Mouse (Mus musculus): ENCODE measurements at regions not wholly inside any gene's neighbourhood (a gene's known extent, or its start where the extent isn't known, plus 50 kb on each side); places are given as distances from the start of the nearest gene placed in this dataset.
A peak's percentile ranks its signal among the peaks of the same experiment; 100 is the strongest.

DNA sequence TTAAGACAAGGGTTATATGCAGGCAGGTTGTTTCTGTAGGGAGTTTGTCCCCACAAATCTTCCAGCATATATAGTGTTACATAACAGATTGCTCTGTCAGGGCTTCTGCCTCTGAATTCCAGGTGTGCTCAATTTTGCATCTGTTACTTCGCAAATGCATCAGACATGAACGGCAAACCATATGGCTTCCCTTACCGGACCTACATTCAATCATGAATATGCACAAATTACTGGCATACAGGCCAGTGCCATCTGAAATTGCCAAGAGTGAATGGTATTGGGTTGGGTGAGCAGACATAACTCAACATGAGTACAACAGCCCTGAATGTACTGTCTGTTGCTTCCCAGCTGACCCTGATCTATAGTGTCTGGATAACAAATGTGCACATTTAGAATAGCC, 929.4 kb downstream of the Diaph3 start:
- no peak overlapping the region for H3K4me2 ChIP-seq
- H3K36me3 ChIP-seq (ENCODE audit: control insufficient read depth, insufficient read depth, low read length): no peaks in the 10 kb centered on the region
- over 99% methylated on average over 3 of the region's 3 CpGs for WGBS
- H3K9me3 ChIP-seq (ENCODE audit: control insufficient read depth, low read length): no peaks in the 10 kb centered on the region
- no peak overlapping the region for H3K9ac ChIP-seq (ENCODE audit: low read length)
- no peaks in the 10 kb centered on the region for H3K4me1 ChIP-seq (ENCODE audit: control insufficient read depth, insufficient read depth, low read length)
- H3K4me3 ChIP-seq (ENCODE audit: low read depth, low read length): no peak overlapping the region
- no peak for ATAC-seq (ENCODE audit: low FRiP score)
- H3K27ac ChIP-seq (ENCODE audit: low read depth, low read length): no peak overlapping the region
- H3K27me3 ChIP-seq (ENCODE audit: control insufficient read depth, insufficient read depth, low read length): no peaks in the 10 kb centered on the region
- no peak for DNase-seq (ENCODE audit: low spot score, missing footprints)

- H3K4me2 ChIP-seq: no peak overlapping the region
- no peaks in the 10 kb centered on the region for H3K4me1 ChIP-seq (ENCODE audit: control insufficient read depth, insufficient read depth, low read length)
- H3K27me3 ChIP-seq (ENCODE audit: control insufficient read depth, insufficient read depth, low read length): no peaks in the 10 kb centered on the region
- H3K4me3 ChIP-seq (ENCODE audit: low read depth, low read length): no peak overlapping the region
- ATAC-seq (ENCODE audit: low FRiP score) (0 out of 2 replicates have a peak, but pooled peaks have one; percentile 38), DNase-seq (ENCODE audit: low spot score, missing footprints) (no peak)
- H3K9ac ChIP-seq (ENCODE audit: low read length): no peak overlapping the region
- no peaks in the 10 kb centered on the region for H3K9me3 ChIP-seq (ENCODE audit: control insufficient read depth, low read length)
- no peak overlapping the region for H3K27ac ChIP-seq (ENCODE audit: low read depth, low read length)
- no peaks in the 10 kb centered on the region for H3K36me3 ChIP-seq (ENCODE audit: control insufficient read depth, insufficient read depth, low read length)
- 80% methylated on average over 6 of the region's 7 CpGs for WGBS
Measured at GRCm38 (mm10) chr14:86204582-86204981, 936.5 kb downstream of the Diaph3 start.

DNA sequence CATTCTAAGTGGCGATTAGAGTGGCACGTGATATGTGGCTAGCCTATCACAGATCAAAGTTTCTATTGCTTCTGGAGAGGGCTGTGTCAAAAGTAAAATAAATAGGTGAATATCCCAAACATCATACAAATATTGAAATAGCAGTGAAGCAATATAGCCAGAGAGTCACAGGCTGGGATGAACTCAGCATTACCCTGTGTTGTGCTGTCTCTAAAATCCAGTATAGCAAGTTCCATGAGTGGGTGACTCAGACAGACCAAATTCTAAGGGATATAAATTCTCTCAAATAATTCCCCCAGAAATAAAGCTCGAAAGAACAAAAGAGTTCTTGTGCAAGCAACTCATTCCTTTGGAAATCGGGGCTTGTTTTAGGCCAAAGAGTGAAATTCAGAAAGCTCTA, 943.2 kb downstream of the Diaph3 start:
- no peaks in the 10 kb centered on the region for H3K27me3 ChIP-seq (ENCODE audit: control insufficient read depth, insufficient read depth, low read length)
- no peaks in the 10 kb centered on the region for H3K4me1 ChIP-seq (ENCODE audit: control insufficient read depth, insufficient read depth, low read length)
- no peak overlapping the region for H3K9ac ChIP-seq (ENCODE audit: low read length)
- no peaks in the 10 kb centered on the region for H3K36me3 ChIP-seq (ENCODE audit: control insufficient read depth, insufficient read depth, low read length)
- no peak for DNase-seq (ENCODE audit: low spot score, missing footprints)
- H3K9me3 ChIP-seq (ENCODE audit: control insufficient read depth, low read length): no peaks in the 10 kb centered on the region
- WGBS: 89% methylated on average over 4 of the region's 4 CpGs
- no peak overlapping the region for H3K27ac ChIP-seq (ENCODE audit: low read depth, low read length)
- no peak overlapping the region for H3K4me3 ChIP-seq (ENCODE audit: low read depth, low read length)
- H3K4me2 ChIP-seq: no peak overlapping the region
- no peak for ATAC-seq (ENCODE audit: low FRiP score)

- Histone ChIP-seq H3K9ac (ENCODE audit: low read length) (no peak overlapping the region), H3K4me3 (ENCODE audit: low read depth, low read length) (no peak overlapping the region), H3K27me3 (ENCODE audit: control insufficient read depth, insufficient read depth, low read length) (no peaks in the 10 kb centered on the region), H3K4me1 (ENCODE audit: control insufficient read depth, insufficient read depth, low read length) (no peaks in the 10 kb centered on the region), H3K36me3 (ENCODE audit: control insufficient read depth, insufficient read depth, low read length) (no peaks in the 10 kb centered on the region), H3K4me2 (no peak overlapping the region), H3K9me3 (ENCODE audit: control insufficient read depth, low read length) (no peaks in the 10 kb centered on the region), H3K27ac (ENCODE audit: low read depth, low read length) (no peak overlapping the region)
- 81% methylated on average over 4 of the region's 4 CpGs for WGBS
- no peak for ATAC-seq (ENCODE audit: low FRiP score)
- no peak for DNase-seq (ENCODE audit: low spot score, missing footprints)
Measured at GRCm38 (mm10) chr14:86184663-86185381, 956.2 kb downstream of the Diaph3 start.

DNA sequence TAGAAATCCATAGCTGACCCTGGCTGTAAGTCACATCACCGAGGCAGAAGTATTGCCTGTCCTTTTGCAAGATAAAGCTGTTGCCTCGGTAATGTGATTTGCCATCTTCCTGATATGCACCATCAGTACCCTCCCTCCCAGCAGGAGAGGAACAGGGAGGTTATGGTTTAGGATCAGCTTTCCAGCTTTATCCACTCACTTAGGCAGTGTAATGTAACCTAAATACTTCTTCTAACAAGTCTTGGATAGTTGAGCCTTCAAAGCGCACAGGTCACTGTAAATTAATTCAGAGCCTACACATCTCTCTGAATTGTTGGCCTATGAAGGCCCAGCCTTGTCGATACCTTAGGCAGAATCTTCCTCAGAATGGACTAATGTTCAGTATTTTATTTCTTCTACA, 962.5 kb downstream of the Diaph3 start:
- Histone ChIP-seq H3K36me3 (ENCODE audit: control insufficient read depth, insufficient read depth, low read length) (no peaks in the 10 kb centered on the region), H3K9me3 (ENCODE audit: control insufficient read depth, low read length) (no peaks in the 10 kb centered on the region), H3K4me1 (ENCODE audit: control insufficient read depth, insufficient read depth, low read length) (no peaks in the 10 kb centered on the region), H3K9ac (ENCODE audit: low read length) (no peak overlapping the region), H3K4me3 (ENCODE audit: low read depth, low read length) (no peak overlapping the region), H3K4me2 (no peak overlapping the region), H3K27me3 (ENCODE audit: control insufficient read depth, insufficient read depth, low read length) (no peaks in the 10 kb centered on the region), H3K27ac (ENCODE audit: low read depth, low read length) (no peak overlapping the region)
- WGBS: 83% methylated on average over 4 of the region's 4 CpGs
- ATAC-seq (ENCODE audit: low FRiP score): no peak
- DNase-seq (ENCODE audit: low spot score, missing footprints): no peak

GRCm38 (mm10) chr14:86171118-86171517, 969.9 kb downstream of the Diaph3 start:
- WGBS: 85% methylated on average over 1 of the region's 1 CpGs
- no peak for DNase-seq (ENCODE audit: low spot score, missing footprints)
- Histone ChIP-seq H3K4me3 (ENCODE audit: low read depth, low read length) (no peak overlapping the region), H3K9me3 (ENCODE audit: control insufficient read depth, low read length) (no peaks in the 10 kb centered on the region), H3K27me3 (ENCODE audit: control insufficient read depth, insufficient read depth, low read length) (no peaks in the 10 kb centered on the region), H3K36me3 (ENCODE audit: control insufficient read depth, insufficient read depth, low read length) (no peaks in the 10 kb centered on the region), H3K4me1 (ENCODE audit: control insufficient read depth, insufficient read depth, low read length) (no peaks in the 10 kb centered on the region), H3K4me2 (no peak overlapping the region), H3K9ac (ENCODE audit: low read length) (no peak overlapping the region), H3K27ac (ENCODE audit: low read depth, low read length) (no peak overlapping the region)
- no peak for ATAC-seq (ENCODE audit: low FRiP score)

DNA sequence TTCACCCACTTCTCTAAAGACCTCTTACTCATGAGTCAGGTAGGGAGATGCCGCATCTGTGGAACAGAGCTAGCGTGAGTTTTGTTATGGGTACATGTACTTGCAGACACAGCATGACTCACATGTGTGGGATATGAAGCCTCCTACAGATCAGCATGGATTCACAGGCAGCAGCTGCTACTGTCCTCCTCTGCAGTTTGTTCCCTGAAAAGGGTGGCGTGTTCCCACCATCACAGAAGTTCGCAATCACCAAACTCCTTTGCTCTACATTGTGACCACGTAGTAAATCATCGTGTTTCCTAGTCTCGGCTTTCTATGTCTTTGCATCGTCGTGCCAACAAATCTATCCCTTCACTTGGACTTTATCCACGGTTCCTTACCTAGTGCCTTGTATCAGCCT, 981.9 kb downstream of the Diaph3 start:
- Histone ChIP-seq H3K27ac (ENCODE audit: low read depth, low read length) (no peak overlapping the region), H3K27me3 (ENCODE audit: control insufficient read depth, insufficient read depth, low read length) (no peaks in the 10 kb centered on the region), H3K9ac (ENCODE audit: low read length) (no peak overlapping the region), H3K9me3 (ENCODE audit: control insufficient read depth, low read length) (no peaks in the 10 kb centered on the region), H3K36me3 (ENCODE audit: control insufficient read depth, insufficient read depth, low read length) (no peaks in the 10 kb centered on the region), H3K4me2 (no peak overlapping the region), H3K4me1 (ENCODE audit: control insufficient read depth, insufficient read depth, low read length) (no peaks in the 10 kb centered on the region), H3K4me3 (ENCODE audit: low read depth, low read length) (no peak overlapping the region)
- ATAC-seq (ENCODE audit: low FRiP score) (no peak), DNase-seq (ENCODE audit: low spot score, missing footprints) (no peak)
- 95% methylated on average over 10 of the region's 10 CpGs for WGBS

- H3K27me3 ChIP-seq (ENCODE audit: control insufficient read depth, insufficient read depth, low read length): no peaks in the 10 kb centered on the region
- no peak for ATAC-seq (ENCODE audit: low FRiP score)
- no peak overlapping the region for H3K4me3 ChIP-seq (ENCODE audit: low read depth, low read length)
- H3K4me2 ChIP-seq: no peak overlapping the region
- WGBS: 84% methylated on average over 3 of the region's 3 CpGs
- H3K27ac ChIP-seq (ENCODE audit: low read depth, low read length): no peak overlapping the region
- no peak for DNase-seq (ENCODE audit: low spot score, missing footprints)
- H3K36me3 ChIP-seq (ENCODE audit: control insufficient read depth, insufficient read depth, low read length): no peaks in the 10 kb centered on the region
- no peak overlapping the region for H3K9ac ChIP-seq (ENCODE audit: low read length)
- no peaks in the 10 kb centered on the region for H3K9me3 ChIP-seq (ENCODE audit: control insufficient read depth, low read length)
- no peaks in the 10 kb centered on the region for H3K4me1 ChIP-seq (ENCODE audit: control insufficient read depth, insufficient read depth, low read length)
Measured at GRCm38 (mm10) chr14:86154688-86155087, 986.3 kb downstream of the Diaph3 start.

- Histone ChIP-seq H3K4me2 (no peak overlapping the region), H3K9me3 (ENCODE audit: control insufficient read depth, low read length) (no peaks in the 10 kb centered on the region), H3K9ac (ENCODE audit: low read length) (no peak overlapping the region), H3K4me1 (ENCODE audit: control insufficient read depth, insufficient read depth, low read length) (no peaks in the 10 kb centered on the region), H3K27me3 (ENCODE audit: control insufficient read depth, insufficient read depth, low read length) (no peaks in the 10 kb centered on the region), H3K27ac (ENCODE audit: low read depth, low read length) (no peak overlapping the region), H3K36me3 (ENCODE audit: control insufficient read depth, insufficient read depth, low read length) (no peaks in the 10 kb centered on the region), H3K4me3 (ENCODE audit: low read depth, low read length) (no peak overlapping the region)
- ATAC-seq (ENCODE audit: low FRiP score) (no peak), DNase-seq (ENCODE audit: low spot score, missing footprints) (no peak)
- 95% methylated on average over 1 of the region's 1 CpGs for WGBS
Measured at GRCm38 (mm10) chr14:86151276-86151675, 989.8 kb downstream of the Diaph3 start.
